In the genomic region with DNA sequence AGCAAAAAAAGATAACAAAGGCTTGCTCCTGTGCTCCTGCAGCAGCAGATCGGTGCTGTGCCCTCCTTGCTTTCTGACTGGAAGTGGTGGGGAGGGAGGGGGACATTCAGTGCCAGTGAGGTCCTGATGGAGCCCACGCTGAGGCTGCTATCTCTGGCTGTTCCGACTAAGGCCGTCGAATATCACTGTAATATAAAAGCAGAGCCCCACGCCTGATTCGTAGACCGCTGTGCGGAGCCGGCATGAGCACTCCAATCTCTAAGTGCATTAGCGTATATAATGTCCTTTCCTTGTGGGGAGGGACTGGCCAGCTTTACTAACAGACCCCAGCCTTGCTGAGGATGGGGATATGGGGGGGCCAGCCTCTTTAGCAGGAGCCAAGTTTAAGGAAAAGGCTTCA, we compare ENCODE assay signal across 13 mouse cellular contexts.
DNase-seq lines count a peak whose midpoint lies in the region; ATAC-seq lines count a peak whose summit lies in the region.
"Had no signal": no experiment of that assay in that cellular context is flagged by ENCODE, and none has a peak within 500 bp of the region (broad histone marks: within the 10 kb centered on the region; RNA-seq: fewer than 3 reads in every experiment).

No protein-coding gene starts in this region.

- no peaks in the 10 kb centered on the region for H3K9me3 ChIP-seq in hindbrain, embryonic 11.5 days (ENCODE audit: control insufficient read depth, low read length)
- no peaks in the 10 kb centered on the region for H3K9me3 ChIP-seq in hindbrain, embryonic 10.5 days
- H3K9me3 ChIP-seq in forebrain, embryonic 16.5 days (ENCODE audit: control insufficient read depth, low read length) = no peaks in the 10 kb centered on the region
- H3K9me3 ChIP-seq in midbrain, embryonic 10.5 days (replicated peaks) = no peaks in the 10 kb centered on the region
- H3K9me3 ChIP-seq in neural tube, embryonic 13.5 days = no peaks in the 10 kb centered on the region
- H3K9me3 ChIP-seq: embryonic facial prominence, embryonic 12.5 days; lung, embryonic 15.5 days; megakaryocyte, embryonic 14.5 days had no signal

- peak; percentile 32; the same call in 1 of the 2 replicates for ATAC-seq in hindbrain, embryonic 11.5 days (ENCODE audit: low FRiP score)
- ATAC-seq in forebrain, embryonic 16.5 days = peak; percentile 18; the same call in 1 of the 2 replicates
- 0 out of 2 replicates have a peak, but pooled peaks have one; percentile 19 for ATAC-seq in neural tube, embryonic 13.5 days (ENCODE audit: low read depth)

- intact Hi-C loops in left cerebral cortex, postnatal 10 days (cut with DNase I) = loop anchor here (10.0 kb wide), 1 partner anchor 425 kb away; no protein-coding TSS in a partner anchor

- H3K27ac ChIP-seq in hindbrain, embryonic 11.5 days (ENCODE audit: low read depth, low read length) = no peak overlapping the region
- H3K27ac ChIP-seq in hindbrain, embryonic 10.5 days = no peak overlapping the region
- H3K27ac ChIP-seq in forebrain, embryonic 16.5 days (ENCODE audit: low read length) = 0 out of 2 replicates have a peak overlapping the region, but pooled peaks have one; percentile 20
- peak overlapping the region; percentile 52 for H3K27ac ChIP-seq in midbrain, embryonic 10.5 days (replicated peaks)
- H3K27ac ChIP-seq in neural tube, embryonic 13.5 days (replicated peaks) = no peak overlapping the region
- H3K27ac ChIP-seq: kidney, postnatal 0 days; lung, embryonic 15.5 days; stomach, postnatal 0 days had no signal

- H3K9ac ChIP-seq in hindbrain, embryonic 11.5 days (ENCODE audit: low read depth, low read length) = no peak overlapping the region
- H3K9ac ChIP-seq in forebrain, embryonic 16.5 days (replicated peaks; ENCODE audit: low read depth, low read length) = no peak overlapping the region
- H3K9ac ChIP-seq in neural tube, embryonic 13.5 days = no peak overlapping the region
- H3K9ac ChIP-seq: embryonic facial prominence, embryonic 12.5 days; lung, embryonic 15.5 days had no signal

- no peak overlapping the region for H3K4me2 ChIP-seq in hindbrain, embryonic 11.5 days (replicated peaks; ENCODE audit: low read depth, low read length)
- no peak overlapping the region for H3K4me2 ChIP-seq in forebrain, embryonic 16.5 days (ENCODE audit: low read length)
- no peak overlapping the region for H3K4me2 ChIP-seq in neural tube, embryonic 13.5 days
- H3K4me2 ChIP-seq: embryonic facial prominence, embryonic 12.5 days; lung, embryonic 15.5 days had no signal

- no peak for DNase-seq in hindbrain, embryonic 11.5 days (ENCODE audit: low spot score)
- no peak for DNase-seq in hindbrain, embryonic 10.5 days (ENCODE audit: low spot score)
- DNase-seq in midbrain, embryonic 10.5 days (ENCODE audit: low spot score) = no peak
- no peak for DNase-seq in spleen, postnatal 14 days (ENCODE audit: low spot score in 2 of 2)
- no peak for DNase-seq in left cerebral cortex, postnatal 10 days (ENCODE audit: extremely low spot score in 1 of 2, low spot score in 2 of 2)
- DNase-seq in lung, postnatal 14 days = no peak

- H3K4me3 ChIP-seq in hindbrain, embryonic 11.5 days (ENCODE audit: low read depth, low read length) = no peak overlapping the region
- H3K4me3 ChIP-seq in hindbrain, embryonic 10.5 days = no peak overlapping the region
- H3K4me3 ChIP-seq in forebrain, embryonic 16.5 days (replicated peaks; ENCODE audit: low read length) = no peak overlapping the region
- no peak overlapping the region for H3K4me3 ChIP-seq in midbrain, embryonic 10.5 days
- H3K4me3 ChIP-seq in neural tube, embryonic 13.5 days = no peak overlapping the region
- H3K4me3 ChIP-seq: embryonic facial prominence, embryonic 12.5 days; lung, embryonic 15.5 days; megakaryocyte, embryonic 14.5 days had no signal

- no peaks in the 10 kb centered on the region for H3K27me3 ChIP-seq in hindbrain, embryonic 11.5 days (ENCODE audit: control insufficient read depth, insufficient read depth, low read length)
- no peaks in the 10 kb centered on the region for H3K27me3 ChIP-seq in hindbrain, embryonic 10.5 days (ENCODE audit: insufficient read depth, poor library complexity, severe bottlenecking)
- H3K27me3 ChIP-seq in forebrain, embryonic 16.5 days (replicated peaks; ENCODE audit: control insufficient read depth, insufficient read depth, low read length) = no peaks in the 10 kb centered on the region
- H3K27me3 ChIP-seq in midbrain, embryonic 10.5 days (ENCODE audit: low read depth, poor library complexity, severe bottlenecking) = no peaks in the 10 kb centered on the region
- H3K27me3 ChIP-seq in neural tube, embryonic 13.5 days = no peaks in the 10 kb centered on the region
- H3K27me3 ChIP-seq: embryonic facial prominence, embryonic 12.5 days; lung, embryonic 15.5 days had no signal

- WGBS in hindbrain, embryonic 11.5 days = 56% methylated on average over 11 of the region's 11 CpGs
- WGBS in hindbrain, embryonic 10.5 days = 63% methylated on average over 11 of the region's 11 CpGs
- 66% methylated on average over 11 of the region's 11 CpGs for WGBS in forebrain, embryonic 16.5 days
- 76% methylated on average over 11 of the region's 11 CpGs for WGBS in midbrain, embryonic 10.5 days
- WGBS in neural tube, embryonic 13.5 days = 56% methylated on average over 11 of the region's 11 CpGs

- no peaks in the 10 kb centered on the region for H3K4me1 ChIP-seq in hindbrain, embryonic 11.5 days (replicated peaks; ENCODE audit: control insufficient read depth, insufficient read depth, low read length)
- peaks cover 14% of the 10 kb centered on the region for H3K4me1 ChIP-seq in hindbrain, embryonic 10.5 days (replicated peaks)
- no peaks in the 10 kb centered on the region for H3K4me1 ChIP-seq in forebrain, embryonic 16.5 days (replicated peaks; ENCODE audit: control insufficient read depth, insufficient read depth, low read length)
- peaks cover 13% of the 10 kb centered on the region for H3K4me1 ChIP-seq in midbrain, embryonic 10.5 days
- H3K4me1 ChIP-seq in neural tube, embryonic 13.5 days (replicated peaks) = no peaks in the 10 kb centered on the region

- 0 out of 2 replicates have a peak, but pooled peaks cover 2% of the 10 kb centered on the region for H3K36me3 ChIP-seq in hindbrain, embryonic 11.5 days (ENCODE audit: control insufficient read depth, insufficient read depth, low read length)
- H3K36me3 ChIP-seq in hindbrain, embryonic 10.5 days = peaks cover 50% of the 10 kb centered on the region
- no peaks in the 10 kb centered on the region for H3K36me3 ChIP-seq in forebrain, embryonic 16.5 days (ENCODE audit: control insufficient read depth, insufficient read depth)
- peaks cover 31% of the 10 kb centered on the region for H3K36me3 ChIP-seq in midbrain, embryonic 10.5 days
- H3K36me3 ChIP-seq in neural tube, embryonic 13.5 days = peaks cover 5% of the 10 kb centered on the region; the same call in 1 of the 2 replicates

Comparison
In these comparisons a context has a peak if more than half of its experiments do, and no peak if none do; other contexts are left out.
1. H3K27ac ChIP-seq: peak in forebrain, embryonic 16.5 days (single experiment) and midbrain, embryonic 10.5 days (single experiment); none in hindbrain, embryonic 11.5 days (single experiment), hindbrain, embryonic 10.5 days (single experiment) and neural tube, embryonic 13.5 days (single experiment).
2. Peak in every context shown above with its lines, with median percentiles within 50 percentile points of each other: ATAC-seq.